Comparison of ENCODE assay signal across 17 mouse cellular contexts in the genomic region with DNA sequence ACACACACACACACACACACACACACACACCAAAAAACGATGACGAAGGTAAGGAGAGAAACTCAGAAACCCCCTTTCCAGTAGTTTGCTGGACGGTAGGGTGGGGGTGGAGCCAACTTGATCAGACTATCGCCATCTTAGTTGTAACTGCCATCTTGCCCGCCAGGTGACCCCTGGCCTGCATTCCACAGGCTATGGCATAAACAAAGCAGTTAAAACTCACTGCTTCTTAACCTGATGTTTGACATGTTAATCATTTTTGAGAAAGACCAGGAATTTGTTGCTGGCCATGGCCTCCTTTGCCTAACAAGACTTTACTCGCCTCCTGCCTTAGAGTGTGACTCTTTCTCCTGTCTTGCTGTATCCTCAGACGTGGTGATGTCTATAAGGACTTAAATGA. TPM values are rescaled to one million over a fixed set of nuclear protein-coding genes. Genes with fewer than 3 reads are reported as not detected.
A peak's percentile ranks its signal among the peaks of the same experiment; 100 is the strongest.
DNase-seq lines count a peak whose midpoint lies in the region; ATAC-seq and TF ChIP-seq lines count a peak whose summit lies in the region.
"Had no signal": no experiment of that assay in that cellular context is flagged by ENCODE, and none has a peak within 500 bp of the region (broad histone marks: within the 10 kb centered on the region; RNA-seq: fewer than 3 reads in every experiment).

No protein-coding gene starts in this region.

- H3K4me3 ChIP-seq in forebrain, embryonic 10.5 days = no peak overlapping the region
- H3K4me3 ChIP-seq in forebrain, embryonic 11.5 days (ENCODE audit: low read depth, low read length) = no peak overlapping the region
- no peak overlapping the region for H3K4me3 ChIP-seq in kidney, adult 2 months (ENCODE audit: insufficient read depth, low read depth, low read length)
- H3K4me3 ChIP-seq: neural tube, embryonic 13.5 days had no signal

- 77% methylated on average over 7 of the region's 7 CpGs for WGBS in forebrain, embryonic 10.5 days
- 78% methylated on average over 7 of the region's 7 CpGs for whole genome bisulfite sequencing in forebrain, embryonic 11.5 days
- WGBS in kidney, adult 2 months = 46% methylated on average over 7 of the region's 7 CpGs

- no peaks in the 10 kb centered on the region for H3K36me3 ChIP-seq in forebrain, embryonic 10.5 days (replicated peaks)
- H3K36me3 ChIP-seq in forebrain, embryonic 11.5 days (ENCODE audit: control insufficient read depth, insufficient read depth, low read length) = no peaks in the 10 kb centered on the region
- H3K36me3 ChIP-seq in kidney, adult 2 months (ENCODE audit: control insufficient read depth, insufficient read depth, low read length) = no peaks in the 10 kb centered on the region
- H3K36me3 ChIP-seq: neural tube, embryonic 13.5 days had no signal

- H3K27ac ChIP-seq in forebrain, embryonic 10.5 days = 0 out of 2 replicates have a peak overlapping the region, but pooled peaks have one; percentile 48
- H3K27ac ChIP-seq in forebrain, embryonic 11.5 days (ENCODE audit: low read depth, low read length) = no peak overlapping the region
- peak overlapping the region; percentile 61; the same call in 1 of the 2 replicates for H3K27ac ChIP-seq in kidney, adult 2 months (ENCODE audit: insufficient read depth, low read depth, low read length)

- H3K9ac ChIP-seq in forebrain, embryonic 11.5 days (ENCODE audit: low read length) = no peak overlapping the region
- H3K9ac ChIP-seq: hindbrain, embryonic 14.5 days had no signal

- no peaks in the 10 kb centered on the region for H3K9me3 ChIP-seq in forebrain, embryonic 10.5 days
- no peaks in the 10 kb centered on the region for H3K9me3 ChIP-seq in forebrain, embryonic 11.5 days (ENCODE audit: control insufficient read depth, low read length)
- H3K9me3 ChIP-seq: neural tube, embryonic 13.5 days had no signal

- peaks cover 53% of the 10 kb centered on the region for H3K4me1 ChIP-seq in forebrain, embryonic 10.5 days
- H3K4me1 ChIP-seq in forebrain, embryonic 11.5 days (replicated peaks; ENCODE audit: control insufficient read depth, insufficient read depth, low read length) = peaks cover 26% of the 10 kb centered on the region
- H3K4me1 ChIP-seq in kidney, adult 2 months (ENCODE audit: control insufficient read depth, insufficient read depth, low read length) = peaks cover 15% of the 10 kb centered on the region

- TF ChIP-seq CTCF in kidney, adult 2 months (conservative IDR thresholded peaks at IDR 0.05; ENCODE audit: insufficient read depth, insufficient read length, low read depth, low read length) = no peak

- no peaks in the 10 kb centered on the region for H3K27me3 ChIP-seq in forebrain, embryonic 10.5 days (ENCODE audit: poor library complexity, severe bottlenecking)
- H3K27me3 ChIP-seq in forebrain, embryonic 11.5 days (ENCODE audit: control insufficient read depth, insufficient read depth, low read length) = no peaks in the 10 kb centered on the region
- no peaks in the 10 kb centered on the region for H3K27me3 ChIP-seq in kidney, adult 2 months (replicated peaks; ENCODE audit: control insufficient read depth, insufficient read depth, low read length)
- H3K27me3 ChIP-seq: neural tube, embryonic 13.5 days had no signal

- H3K4me2 ChIP-seq in forebrain, embryonic 11.5 days (ENCODE audit: low read depth, low read length, severe bottlenecking) = no peak overlapping the region
- H3K4me2 ChIP-seq: hindbrain, embryonic 14.5 days; neural tube, embryonic 13.5 days had no signal

- no peak for TF ChIP-seq POLR2A in kidney, adult 2 months (IDR thresholded peaks at IDR 0.05; ENCODE audit: low read depth, low read length)

- no peak for ATAC-seq in forebrain, embryonic 11.5 days (replicated peaks; ENCODE audit: low FRiP score)
- ATAC-seq in erythroid progenitor cell, adult 5-6 weeks (replicated peaks; ENCODE audit: low FRiP score, poor library complexity, severe bottlenecking) = no peak

- no peak for DNase-seq in forebrain, embryonic 10.5 days (ENCODE audit: extremely low spot score, low spot score)
- no peak for DNase-seq in forebrain, embryonic 11.5 days (ENCODE audit: low spot score)
- peak; percentile 40 for DNase-seq in kidney, adult 2 months
- DNase-seq in kidney, adult 11 months = no peak
- DNase-seq in NIH3T3 (ENCODE audit: low read depth) = peak; percentile 17
- DNase-seq in kidney, postnatal 25 days = peak; percentile 31 to 56
- DNase-seq in right cerebral cortex, adult 18-20 months = no peak
- DNase-seq: adrenal gland, adult 8-10 months; gastrocnemius, postnatal 36 days; lung, postnatal 14 days; right cerebral cortex, postnatal 4 days; thymus, adult 18-20 months had no signal

RNA-seq across cellular contexts. Expression of a gene that starts 10.1 kb away (rescaled TPM):
- polyA plus RNA-seq in forebrain, embryonic 10.5 days (2016; fragmentation: Nextera tagmentation; extraction: Ambion mirVana) = 129 and 133 TPM in 2 replicates
- polyA plus RNA-seq in forebrain, embryonic 11.5 days (2014; fragmentation: Nextera tagmentation; extraction: Ambion mirVana) = 114 and 123 TPM in 2 replicates
- polyA plus RNA-seq in kidney, adult 2 months (2012; rRNA removed) = 88.7 and 96.2 TPM in 2 replicates
- total RNA-seq in erythroid progenitor cell, adult 5-6 weeks (2015; ENCODE audit: low replicate concordance) = 3.8 and 10.5 TPM in 2 replicates
- 4.4 and 36.2 TPM in 2 replicates for total RNA-seq in erythroid progenitor cell, adult 5-6 weeks (2017; ENCODE audit: low replicate concordance)

RNA-seq across cellular contexts. Expression of a gene that starts 22.4 kb away (rescaled TPM):
- polyA plus RNA-seq in forebrain, embryonic 10.5 days (2016; fragmentation: Nextera tagmentation; extraction: Ambion mirVana) = 137 and 151 TPM in 2 replicates
- 232 and 287 TPM in 2 replicates for polyA plus RNA-seq in forebrain, embryonic 11.5 days (2014; fragmentation: Nextera tagmentation; extraction: Ambion mirVana)
- polyA plus RNA-seq in kidney, adult 2 months (2012; rRNA removed) = 27.6 and 30.5 TPM in 2 replicates
- not detected in 2 replicates for total RNA-seq in erythroid progenitor cell, adult 5-6 weeks (2015; ENCODE audit: low replicate concordance)
- 1.4 TPM in 1 of 2 replicates, not detected in the other for total RNA-seq in erythroid progenitor cell, adult 5-6 weeks (2017; ENCODE audit: low replicate concordance)
- total RNA-seq: common myeloid progenitor, adult 5-6 weeks; megakaryocyte-erythroid progenitor cell, adult 5-6 weeks had no signal

Comparison
In these comparisons a context has a peak if more than half of its experiments do, and no peak if none do; other contexts are left out.
1. DNase-seq: peak in kidney, adult 2 months (single experiment), NIH3T3 (single experiment) and kidney, postnatal 25 days (2 of 2); none in forebrain, embryonic 10.5 days (single experiment), forebrain, embryonic 11.5 days (single experiment), kidney, adult 11 months (single experiment) and right cerebral cortex, adult 18-20 months (single experiment).